Mouse (Mus musculus) gastrocnemius, postnatal 36 days (tissue): ENCODE measurements around the gene Kdelr1. TPM values are rescaled to one million over a fixed set of nuclear protein-coding genes. Genes with fewer than 3 reads are reported as not detected.
"Not testable (repeated sequence)": the region's sequence is repeated elsewhere in the genome, so short reads cannot be mapped to it uniquely, and the experiment has no call there.

Experiments
- DNase-seq, 2 experiments: peaks; one replicate each; pipeline ENCODE4 v3.0.0; 2022
- intact Hi-C: fragments of 180-260 bp; cut with DNase I; formaldehyde crosslinking; loops from one replicate; pipeline ENCODE4 v1.15.1; 2025
- total RNA-seq, 2 experiments: library from RNA; stranded (reverse); gene quantifications; 2 replicates each; pipeline ENCODE4 v1.2.3; 2021

The Kdelr1 gene
- total RNA-seq, 2 experiments from 2014 or later = 52.8 to 56.7 TPM

- intact Hi-C loops = no loop called here
These were observed 3.4 kb upstream of the Kdelr1 start for GRCm38 (mm10) chr7:45869107-45869670.

GRCm38 (mm10) chr7:45869787-45870186 lies 2.8 kb upstream of the Kdelr1 start:
- intact Hi-C loops = loop anchor here (5.0 kb wide), 1 partner anchor 138 kb away; no protein-coding TSS in a partner anchor
- no peak for DNase-seq

More at GRCm38 (mm10) chr7:45869107-45869670, 3.4 kb upstream of the Kdelr1 start:
- no peak for DNase-seq

GRCm38 (mm10) chr7:45870282-45871058 lies 2.1 kb upstream of the Kdelr1 start:
- intact Hi-C loops = loop anchor here (5.0 kb wide), 1 partner anchor 137 kb away; no protein-coding TSS in a partner anchor
- DNase-seq = no peak

GRCm38 (mm10) chr7:45873061-45873947 lies 732 bp downstream of the Kdelr1 start:
- intact Hi-C loops = loop anchor here (2.0 to 5.0 kb wide), 2 partner anchors 61 to 134 kb away; no protein-coding TSS in a partner anchor
- peak; percentile 55 to 68 for DNase-seq

- intact Hi-C loops = no loop called here
- DNase-seq = no peak
These were observed 4.3 kb downstream of the Kdelr1 start for GRCm38 (mm10) chr7:45876895-45877294.

- intact Hi-C loops, DNase-seq: not testable (repeated sequence)
These were observed 5.7 kb downstream of the Kdelr1 start, which contains the start of gene Grin2d for GRCm38 (mm10) chr7:45878278-45878677. Grin2d (minus strand) TSS chr7:45878378.

- DNase-seq = no peak
- intact Hi-C loops = no loop called here
These were observed 8.0 kb downstream of the Kdelr1 start for GRCm38 (mm10) chr7:45880531-45880930.

GRCm38 (mm10) chr7:45881011-45881410 lies 8.4 kb downstream of the Kdelr1 start:
- DNase-seq = no peak
- intact Hi-C loops = no loop called here

GRCm38 (mm10) chr7:45887246-45887645 lies 14.7 kb downstream of the Kdelr1 start:
- intact Hi-C loops = no loop called here
- DNase-seq = no peak

GRCm38 (mm10) chr7:45892651-45893050 lies 20.1 kb downstream of the Kdelr1 start:
- no peak for DNase-seq
- intact Hi-C loops = no loop called here

- intact Hi-C loops = no loop called here
- DNase-seq = no peak
These were observed 23.5 kb downstream of the Kdelr1 start for GRCm38 (mm10) chr7:45895931-45896516.

- peak; percentile 94 to 96 for DNase-seq
- intact Hi-C loops = no loop called here
These were observed 24.1 kb downstream of the Kdelr1 start, which contains the start of the genes Syngr4 and Tmem143 for GRCm38 (mm10) chr7:45896517-45897257. Syngr4 (minus strand) TSS chr7:45896714. Tmem143 (plus strand) TSS chr7:45896941.

- intact Hi-C loops = no loop called here
- peak; percentile 14 to 50 for DNase-seq
These were observed 24.7 kb downstream of the Kdelr1 start for GRCm38 (mm10) chr7:45897258-45897757.

- DNase-seq, intact Hi-C loops: not testable (repeated sequence)
These were observed 25.6 kb downstream of the Kdelr1 start for GRCm38 (mm10) chr7:45898125-45898524.

GRCm38 (mm10) chr7:45901562-45901961 lies 29.0 kb downstream of the Kdelr1 start:
- no peak for DNase-seq
- intact Hi-C loops = no loop called here

GRCm38 (mm10) chr7:45902481-45903002 lies 30.0 kb downstream of the Kdelr1 start:
- no peak for DNase-seq

GRCm38 (mm10) chr7:45906622-45907021 lies 34.0 kb downstream of the Kdelr1 start:
- DNase-seq = no peak

More at GRCm38 (mm10) chr7:45902481-45903002, 30.0 kb downstream of the Kdelr1 start:
- intact Hi-C loops = no loop called here

GRCm38 (mm10) chr7:45908384-45908783 lies 35.8 kb downstream of the Kdelr1 start:
- intact Hi-C loops = no loop called here
- DNase-seq = no peak

More at GRCm38 (mm10) chr7:45906622-45907021, 34.0 kb downstream of the Kdelr1 start:
- intact Hi-C loops = no loop called here

- DNase-seq = no peak
- intact Hi-C loops = no loop called here
These were observed 36.6 kb downstream of the Kdelr1 start for GRCm38 (mm10) chr7:45909145-45909544.
